Mouse (Mus musculus): ENCODE results near the gene Gad2. TPM values are rescaled to one million over a fixed set of nuclear protein-coding genes. Genes with fewer than 3 reads are reported as not detected.

Gene Gad2
- polyA plus RNA-seq, 1 experiment from 2014 or later, result 0.28 TPM

DNA sequence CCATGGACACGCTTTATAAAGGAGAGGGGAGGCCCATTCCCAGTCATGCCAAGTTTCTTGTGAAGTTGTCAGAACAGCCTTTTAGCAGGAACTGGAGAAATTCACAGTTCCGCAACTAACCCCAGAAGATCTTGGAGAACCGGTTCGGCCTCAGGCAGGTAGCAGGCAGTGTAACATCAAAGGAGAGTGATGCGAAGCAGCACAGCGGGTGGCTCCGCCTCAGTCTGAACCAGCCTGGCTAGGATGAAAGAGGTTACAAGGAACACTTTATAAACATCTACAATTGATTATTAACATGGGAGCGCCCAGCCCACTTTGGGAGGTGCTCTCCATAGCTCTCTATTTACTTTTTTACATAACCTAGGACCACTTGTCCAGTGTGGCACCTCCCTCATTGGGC is 55.1 kb downstream of the Gad2 start:
- 35% methylated on average over 8 of the region's 8 CpGs for whole genome bisulfite sequencing
- H3K27ac ChIP-seq, result no peak overlapping the region
- H3K27me3 ChIP-seq (ENCODE audit: insufficient read depth, poor library complexity, severe bottlenecking), result no peaks in the 10 kb centered on the region
- H3K4me3 ChIP-seq, result no peak overlapping the region
- H3K36me3 ChIP-seq, result no peaks in the 10 kb centered on the region
- H3K4me1 ChIP-seq, result no peaks in the 10 kb centered on the region
- H3K9me3 ChIP-seq, result no peaks in the 10 kb centered on the region
- DNase-seq (ENCODE audit: low spot score), result no peak

DNA sequence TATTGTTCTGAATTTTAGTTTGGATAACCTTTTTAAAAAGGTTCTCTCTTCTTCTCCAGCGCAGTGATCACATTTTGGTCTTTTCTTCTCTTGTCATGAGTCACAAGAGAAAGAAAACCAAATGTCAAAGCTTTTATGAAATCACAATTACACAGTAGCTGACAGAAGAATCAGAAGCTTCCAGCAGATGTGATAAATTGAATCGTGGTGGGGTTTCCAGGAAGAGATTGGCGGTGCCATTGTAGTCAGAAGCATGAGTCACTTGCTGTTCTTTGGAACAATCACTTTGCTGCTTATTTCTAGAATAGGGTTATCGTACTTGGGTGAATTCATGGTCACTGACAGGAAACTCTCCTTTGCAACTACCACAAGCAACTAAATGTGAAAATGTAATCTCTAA is 57.9 kb downstream of the Gad2 start:
- Histone ChIP-seq H3K4me3 (no peak overlapping the region), H3K27me3 (ENCODE audit: insufficient read depth, poor library complexity, severe bottlenecking) (no peaks in the 10 kb centered on the region), H3K27ac (no peak overlapping the region), H3K4me1 (no peaks in the 10 kb centered on the region), H3K9me3 (no peaks in the 10 kb centered on the region), H3K36me3 (no peaks in the 10 kb centered on the region)
- no peak for DNase-seq (ENCODE audit: low spot score)
- 67% methylated on average over 4 of the region's 4 CpGs for WGBS

GRCm38 (mm10) chr2:22689969-22690368 is 68.0 kb downstream of the Gad2 start:
- H3K4me3 ChIP-seq, result no peak overlapping the region
- H3K36me3 ChIP-seq, result no peaks in the 10 kb centered on the region
- WGBS, result 78% methylated on average over 7 of the region's 7 CpGs
- DNase-seq (ENCODE audit: low spot score), result no peak
- no peaks in the 10 kb centered on the region for H3K9me3 ChIP-seq
- H3K27me3 ChIP-seq (ENCODE audit: insufficient read depth, poor library complexity, severe bottlenecking), result no peaks in the 10 kb centered on the region
- no peak overlapping the region for H3K27ac ChIP-seq
- H3K4me1 ChIP-seq, result no peaks in the 10 kb centered on the region

DNA sequence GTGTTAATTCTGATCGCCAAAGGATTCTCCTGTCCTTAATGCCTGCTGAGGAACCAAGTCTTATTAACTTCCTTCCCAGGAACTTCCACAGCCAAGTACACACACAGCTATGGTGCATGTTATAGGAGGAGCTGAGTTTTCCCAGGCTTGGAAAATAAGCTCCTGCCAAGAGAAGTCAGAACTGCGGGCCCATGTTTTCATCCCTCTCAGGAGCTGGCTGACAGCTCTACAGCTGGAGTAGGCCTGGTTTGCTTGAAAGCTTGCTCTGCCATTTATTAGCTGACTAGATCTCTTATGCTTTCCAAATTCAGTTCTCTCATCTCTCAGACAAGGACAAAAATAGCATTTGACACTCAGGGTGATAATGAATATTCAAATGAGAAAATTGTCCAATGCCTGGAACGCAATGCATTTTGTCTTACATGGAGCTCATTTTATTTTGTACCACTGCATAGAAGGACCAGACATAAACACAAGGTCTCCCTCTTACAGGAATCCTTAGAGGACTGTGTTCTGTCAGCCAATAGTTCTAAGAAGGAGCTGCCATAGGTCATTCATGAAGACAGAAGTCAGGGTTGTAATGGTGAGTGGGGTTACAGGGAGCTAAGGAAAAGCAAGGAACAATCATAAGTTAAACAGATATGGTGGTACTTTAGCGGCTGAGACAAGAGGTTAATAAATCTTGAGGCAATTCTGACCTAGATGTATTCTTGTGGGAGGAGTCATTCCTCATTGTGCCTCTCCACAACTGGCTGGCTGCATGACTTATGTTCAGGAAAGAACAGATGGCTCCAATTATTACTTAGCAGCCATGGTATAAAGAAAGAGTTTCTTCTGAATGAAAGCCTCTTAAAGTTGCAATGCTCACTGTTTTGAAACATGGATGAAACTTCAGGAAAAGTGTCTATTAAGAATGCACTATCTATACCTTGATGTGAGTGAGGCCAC is 83.0 kb downstream of the Gad2 start:
- Histone ChIP-seq H3K27me3 (ENCODE audit: insufficient read depth, poor library complexity, severe bottlenecking) (no peaks in the 10 kb centered on the region), H3K4me1 (no peaks in the 10 kb centered on the region), H3K9me3 (no peaks in the 10 kb centered on the region), H3K36me3 (no peaks in the 10 kb centered on the region), H3K4me3 (no peak overlapping the region), H3K27ac (no peak overlapping the region)
- DNase-seq (ENCODE audit: low spot score), result no peak
- 70% methylated on average over 4 of the region's 4 CpGs for WGBS

- no peak overlapping the region for H3K4me3 ChIP-seq
- H3K27ac ChIP-seq, result no peak overlapping the region
- H3K36me3 ChIP-seq, result no peaks in the 10 kb centered on the region
- 68% methylated on average over 3 of the region's 3 CpGs for WGBS
- H3K27me3 ChIP-seq (ENCODE audit: insufficient read depth, poor library complexity, severe bottlenecking), result no peaks in the 10 kb centered on the region
- no peaks in the 10 kb centered on the region for H3K4me1 ChIP-seq
- no peak for DNase-seq (ENCODE audit: low spot score)
- no peaks in the 10 kb centered on the region for H3K9me3 ChIP-seq
Measured at GRCm38 (mm10) chr2:22706233-22706632, 84.2 kb downstream of the Gad2 start.

DNA sequence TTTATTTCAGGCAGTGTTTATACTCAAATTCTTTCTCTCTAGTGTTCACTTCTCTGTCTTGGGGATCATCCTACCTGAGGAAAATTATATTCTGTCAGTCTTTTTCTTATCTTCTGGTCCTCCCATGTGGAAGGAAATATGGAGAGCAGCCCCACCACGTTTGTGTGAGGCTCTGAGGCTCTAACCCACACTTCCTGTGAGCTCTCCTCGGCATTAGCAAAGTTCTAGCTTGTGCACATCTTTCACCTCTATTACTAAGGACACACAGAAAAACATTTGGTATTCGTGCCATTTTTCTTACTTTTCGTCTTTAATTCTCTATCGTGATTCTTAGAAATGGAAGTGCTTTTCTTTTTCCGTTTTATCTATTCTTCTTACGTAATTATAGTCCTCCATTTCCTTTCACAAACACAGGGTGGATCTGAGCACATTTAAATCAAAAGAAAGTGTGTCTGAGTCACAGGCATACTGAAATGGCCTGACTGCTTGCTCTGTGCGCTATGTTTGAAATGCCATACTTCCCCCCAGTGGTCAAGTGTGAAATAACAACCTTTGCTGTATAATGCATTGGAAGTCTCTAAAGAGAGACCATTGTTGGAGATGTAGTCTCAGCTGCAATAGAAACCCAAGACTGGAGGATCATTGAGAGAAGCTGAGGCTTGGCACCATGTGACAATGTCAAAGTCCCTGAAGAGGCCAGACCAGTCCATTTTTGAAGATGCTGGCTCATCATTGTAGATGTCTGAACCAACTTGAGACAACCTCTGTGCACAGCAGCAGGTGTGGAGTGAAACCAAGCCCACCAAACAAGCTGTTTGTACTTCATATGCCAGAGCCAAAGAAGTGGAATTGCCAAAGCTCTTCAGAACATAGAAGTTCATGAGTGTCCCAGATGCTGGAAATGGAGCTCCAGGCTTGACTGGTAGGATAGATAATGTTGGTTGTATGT is 99.8 kb downstream of the Gad2 start:
- no peak overlapping the region for H3K4me3 ChIP-seq
- no peaks in the 10 kb centered on the region for H3K36me3 ChIP-seq
- 21% methylated on average over 8 of the region's 8 CpGs for WGBS
- no peaks in the 10 kb centered on the region for H3K9me3 ChIP-seq
- no peaks in the 10 kb centered on the region for H3K27me3 ChIP-seq (ENCODE audit: insufficient read depth, poor library complexity, severe bottlenecking)
- peak; percentile 77 for DNase-seq (ENCODE audit: low spot score)
- H3K27ac ChIP-seq, result no peak overlapping the region
- no peaks in the 10 kb centered on the region for H3K4me1 ChIP-seq

GRCm38 (mm10) chr2:22723927-22724534 is 102.0 kb downstream of the Gad2 start:
- Histone ChIP-seq H3K36me3 (no peaks in the 10 kb centered on the region), H3K27ac (no peak overlapping the region), H3K9me3 (no peaks in the 10 kb centered on the region), H3K4me3 (no peak overlapping the region), H3K27me3 (ENCODE audit: insufficient read depth, poor library complexity, severe bottlenecking) (no peaks in the 10 kb centered on the region), H3K4me1 (no peaks in the 10 kb centered on the region)
- 65% methylated on average over 3 of the region's 3 CpGs for WGBS
- no peak for DNase-seq (ENCODE audit: low spot score)

DNA sequence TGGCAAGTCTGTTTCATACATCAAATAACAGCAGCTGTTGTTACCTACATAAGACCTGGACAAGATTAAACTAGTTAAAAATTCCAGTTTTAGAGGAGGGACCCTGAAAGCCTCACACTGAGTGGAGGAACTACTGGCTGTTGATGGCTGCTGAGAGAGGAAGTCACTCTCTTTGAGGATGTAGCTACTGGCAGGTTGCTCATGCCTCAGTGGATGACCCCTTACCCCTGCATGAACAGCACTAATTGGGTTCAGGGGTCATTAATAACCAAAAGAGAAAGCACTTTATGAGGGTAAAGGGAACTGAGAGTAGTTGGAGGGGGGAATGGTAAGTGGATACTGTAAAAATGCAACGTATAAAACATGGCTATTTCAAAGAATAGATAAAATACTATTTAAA is 105.1 kb downstream of the Gad2 start:
- no peaks in the 10 kb centered on the region for H3K9me3 ChIP-seq
- no peaks in the 10 kb centered on the region for H3K4me1 ChIP-seq
- H3K27ac ChIP-seq, result no peak overlapping the region
- no peaks in the 10 kb centered on the region for H3K36me3 ChIP-seq
- DNase-seq (ENCODE audit: low spot score), result no peak
- H3K27me3 ChIP-seq (ENCODE audit: insufficient read depth, poor library complexity, severe bottlenecking), result no peaks in the 10 kb centered on the region
- H3K4me3 ChIP-seq, result no peak overlapping the region
- WGBS, result 84% methylated on average over 1 of the region's 1 CpGs

DNA sequence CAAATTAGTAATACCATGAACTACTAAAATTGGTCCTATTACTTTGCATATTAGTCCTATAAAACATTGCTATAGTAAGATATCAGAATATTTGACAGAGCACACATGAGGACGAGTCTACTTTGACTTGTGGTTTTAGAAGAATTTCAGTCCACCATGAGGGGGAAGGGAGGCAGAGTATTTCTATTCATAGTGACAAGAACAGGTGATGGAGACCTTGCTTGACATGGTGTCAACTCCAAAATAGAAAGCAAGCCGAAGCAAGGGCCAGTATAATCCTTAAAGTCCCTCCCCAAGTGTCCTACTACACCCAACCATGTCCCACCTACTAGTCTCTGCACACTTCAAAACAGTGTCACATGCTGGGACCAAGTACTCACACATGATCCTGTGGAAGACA is 114.1 kb downstream of the Gad2 start:
- no peaks in the 10 kb centered on the region for H3K9me3 ChIP-seq
- DNase-seq (ENCODE audit: low spot score), result no peak
- no peaks in the 10 kb centered on the region for H3K27me3 ChIP-seq (ENCODE audit: insufficient read depth, poor library complexity, severe bottlenecking)
- no peaks in the 10 kb centered on the region for H3K4me1 ChIP-seq
- no peak overlapping the region for H3K4me3 ChIP-seq
- WGBS, result 65% methylated on average over 2 of the region's 2 CpGs
- no peak overlapping the region for H3K27ac ChIP-seq
- no peaks in the 10 kb centered on the region for H3K36me3 ChIP-seq

DNA sequence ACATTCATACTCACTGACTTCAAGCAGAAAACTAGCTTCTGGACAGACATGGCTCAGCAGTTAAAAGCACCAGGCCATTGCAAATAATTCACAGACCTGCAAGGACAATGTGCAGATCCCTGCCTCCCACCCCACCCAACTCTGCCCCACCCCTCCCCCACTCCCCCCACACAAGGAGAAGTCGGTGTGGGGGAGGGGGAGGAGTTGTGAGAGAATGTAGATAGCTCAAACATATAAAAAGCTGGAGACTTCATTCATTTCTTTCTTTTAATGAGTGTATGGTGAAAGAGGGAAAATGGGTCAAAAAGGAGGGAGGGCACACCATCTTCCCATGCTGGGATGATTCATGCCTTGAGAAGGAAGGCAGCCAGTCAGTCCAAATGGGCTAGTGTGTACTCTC is 117.4 kb downstream of the Gad2 start:
- Histone ChIP-seq H3K9me3 (no peaks in the 10 kb centered on the region), H3K36me3 (no peaks in the 10 kb centered on the region), H3K27me3 (ENCODE audit: insufficient read depth, poor library complexity, severe bottlenecking) (no peaks in the 10 kb centered on the region), H3K4me1 (no peaks in the 10 kb centered on the region), H3K27ac (no peak overlapping the region), H3K4me3 (no peak overlapping the region)
- no peak for DNase-seq (ENCODE audit: low spot score)
- 64% methylated on average over 1 of the region's 1 CpGs for WGBS

DNA sequence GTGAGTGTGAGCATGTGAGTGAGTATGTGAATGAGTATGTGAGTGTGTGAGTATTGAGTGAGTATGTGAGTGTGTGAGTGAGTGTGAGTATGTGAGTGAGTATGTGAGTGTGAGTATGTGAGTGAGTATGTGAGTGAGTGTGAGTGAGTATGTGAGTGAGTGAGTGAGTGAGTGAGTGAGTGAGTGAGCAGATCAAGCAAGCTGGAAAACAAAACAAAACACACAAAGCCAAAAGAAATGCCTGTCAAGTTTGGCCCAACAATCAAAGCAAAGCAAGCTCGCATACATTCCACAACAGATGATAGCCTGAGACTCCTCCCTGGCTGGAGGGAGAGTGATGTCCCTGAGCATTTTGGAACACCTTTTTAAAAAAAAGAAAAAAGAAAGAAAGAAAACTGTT is 118.4 kb downstream of the Gad2 start:
- 64% methylated on average over 1 of the region's 1 CpGs for WGBS
- H3K27me3 ChIP-seq (ENCODE audit: insufficient read depth, poor library complexity, severe bottlenecking), result 0 out of 2 replicates have a peak, but pooled peaks cover under 1% of the 10 kb centered on the region
- H3K36me3 ChIP-seq, result no peaks in the 10 kb centered on the region
- no peak overlapping the region for H3K27ac ChIP-seq
- no peak overlapping the region for H3K4me3 ChIP-seq
- DNase-seq (ENCODE audit: low spot score), result no peak
- H3K4me1 ChIP-seq, result no peaks in the 10 kb centered on the region
- no peaks in the 10 kb centered on the region for H3K9me3 ChIP-seq

DNA sequence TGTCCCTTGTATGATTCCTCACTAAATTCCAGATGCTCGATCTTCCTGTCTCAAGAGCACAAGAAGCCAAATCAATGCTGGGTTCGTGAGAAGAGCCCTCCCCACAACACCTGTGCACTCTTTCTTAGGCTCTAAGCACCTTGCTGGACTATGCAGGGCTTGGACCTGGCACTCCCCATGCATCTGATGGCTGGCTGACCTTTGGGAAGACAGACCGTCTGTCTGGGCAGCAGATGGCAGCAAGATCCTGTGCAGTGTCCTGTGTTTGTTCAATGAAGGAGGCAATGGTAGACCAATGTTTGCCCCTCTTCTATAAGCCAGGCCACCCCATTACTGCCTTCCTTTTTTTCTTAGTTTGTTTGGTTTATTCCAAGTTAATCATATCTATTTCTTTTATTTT is 119.2 kb downstream of the Gad2 start:
- H3K36me3 ChIP-seq, result no peaks in the 10 kb centered on the region
- no peak overlapping the region for H3K4me3 ChIP-seq
- H3K9me3 ChIP-seq, result no peaks in the 10 kb centered on the region
- WGBS, result 71% methylated on average over 3 of the region's 3 CpGs
- H3K4me1 ChIP-seq, result no peaks in the 10 kb centered on the region
- 0 out of 2 replicates have a peak, but pooled peaks cover 8% of the 10 kb centered on the region for H3K27me3 ChIP-seq (ENCODE audit: insufficient read depth, poor library complexity, severe bottlenecking)
- DNase-seq (ENCODE audit: low spot score), result no peak
- no peak overlapping the region for H3K27ac ChIP-seq
